Mouse (Mus musculus) stomach, postnatal 0 days (tissue): ENCODE results near the gene Rarb.

Experiments used
- CTCF ChIP-seq: IDR thresholded peaks from 2 replicates; pipeline ENCODE4 v1.5.1; 2016; ENCODE audit warnings: antibody characterized with exemption, low read depth, mild to moderate bottlenecking, moderate library complexity
- EP300 ChIP-seq: optimal IDR thresholded peaks from 2 replicates; pipeline ENCODE3; 2016; ENCODE audit warnings: antibody characterized with exemption

DNA sequence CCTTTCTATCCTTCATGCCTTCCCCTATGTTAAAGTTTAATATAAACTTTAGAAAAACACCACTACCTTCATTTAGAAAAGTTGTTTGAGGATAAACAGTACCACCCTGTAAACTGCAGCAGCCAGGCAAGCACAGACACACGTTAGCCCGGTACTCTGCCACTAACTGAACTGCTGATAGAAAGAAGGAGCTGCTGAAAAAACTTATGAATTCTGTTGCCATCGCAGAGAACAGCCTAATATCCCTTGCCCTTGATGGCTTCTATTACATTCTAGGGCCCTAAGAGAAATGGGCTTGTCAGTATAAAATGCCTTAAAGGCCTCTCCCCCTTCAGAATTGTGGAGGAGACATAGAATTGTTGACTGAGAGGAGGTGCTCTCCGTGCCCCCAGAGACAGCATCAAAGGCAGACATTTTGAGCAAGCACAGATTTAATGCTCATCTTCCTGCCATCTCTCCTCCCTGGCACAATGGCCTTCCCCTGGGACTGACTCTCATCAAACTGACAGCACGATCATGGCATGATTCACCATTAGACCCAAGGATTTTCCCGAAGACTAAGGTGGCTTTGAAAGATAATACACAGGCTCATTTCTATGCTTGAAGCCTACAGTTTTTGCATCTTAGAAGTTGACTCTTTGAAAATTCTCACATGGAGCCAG lies 60.1 kb downstream of the Rarb start:
- TF ChIP-seq EP300 (no peak), CTCF (no peak)
